Mouse (Mus musculus) neural tube, embryonic 12.5 days (tissue): ENCODE measurements around the gene Prmt7. TPM values are rescaled to one million over a fixed set of nuclear protein-coding genes. Genes with fewer than 3 reads are reported as not detected.

Source experiments
- ATAC-seq: fragments of 200-750 bp; cut with Nextera tagmentation; 2 replicates; pipeline ENCODE4 v1.8.0; 2017; ENCODE audit warnings: low read depth, mild to moderate bottlenecking, moderate TSS enrichment, moderate library complexity; ENCODE audit not compliant: low FRiP score
- H3K27ac ChIP-seq: fragments of 300-500 bp; sonication (generic); 2 replicates; pipeline ENCODE4 v1.5.1; 2016
- H3K27me3 ChIP-seq: fragments of 300-500 bp; sonication (generic); replicated peaks from 2 replicates; pipeline ENCODE4 v1.6.1; 2016; ENCODE audit warnings: mild to moderate bottlenecking
- H3K36me3 ChIP-seq: fragments of 300-500 bp; sonication (generic); 2 replicates; pipeline ENCODE4 v1.6.1; 2016; ENCODE audit warnings: mild to moderate bottlenecking
- H3K4me1 ChIP-seq: fragments of 300-500 bp; sonication (generic); 2 replicates; pipeline ENCODE4 v1.6.1; 2016
- H3K4me2 ChIP-seq: fragments of 300-500 bp; sonication (generic); replicated peaks from 2 replicates; pipeline ENCODE4 v1.6.1; 2016; ENCODE audit warnings: mild to moderate bottlenecking
- H3K4me3 ChIP-seq: fragments of 300-500 bp; sonication (generic); 2 replicates; pipeline ENCODE4 v1.5.1; 2016
- H3K9ac ChIP-seq: fragments of 300-500 bp; sonication (generic); 2 replicates; pipeline ENCODE4 v1.6.1; 2016; ENCODE audit warnings: mild to moderate bottlenecking
- H3K9me3 ChIP-seq: fragments of 300-500 bp; sonication (generic); 2 replicates; pipeline ENCODE4 v1.6.1; 2016; ENCODE audit warnings: mild to moderate bottlenecking
- WGBS: fragments of 180-500 bp; shearing (Covaris S2); methylation state at CpG from one replicate; pipeline ENCODE4 v1.1.7; 2016; 5-methylcytosine and 5-hydroxymethylcytosine counted together
- polyA plus RNA-seq: library from polyadenylated mRNA; unstranded; fragments of >200 nt; fragmentation: Nextera tagmentation; extraction: Ambion mirVana; gene quantifications from 2 replicates; pipeline ENCODE4 v1.2.1, GENCODE M21; 2016

Prmt7 gene
- 59.1 and 60.4 TPM in 2 replicates for polyA plus RNA-seq

DNA sequence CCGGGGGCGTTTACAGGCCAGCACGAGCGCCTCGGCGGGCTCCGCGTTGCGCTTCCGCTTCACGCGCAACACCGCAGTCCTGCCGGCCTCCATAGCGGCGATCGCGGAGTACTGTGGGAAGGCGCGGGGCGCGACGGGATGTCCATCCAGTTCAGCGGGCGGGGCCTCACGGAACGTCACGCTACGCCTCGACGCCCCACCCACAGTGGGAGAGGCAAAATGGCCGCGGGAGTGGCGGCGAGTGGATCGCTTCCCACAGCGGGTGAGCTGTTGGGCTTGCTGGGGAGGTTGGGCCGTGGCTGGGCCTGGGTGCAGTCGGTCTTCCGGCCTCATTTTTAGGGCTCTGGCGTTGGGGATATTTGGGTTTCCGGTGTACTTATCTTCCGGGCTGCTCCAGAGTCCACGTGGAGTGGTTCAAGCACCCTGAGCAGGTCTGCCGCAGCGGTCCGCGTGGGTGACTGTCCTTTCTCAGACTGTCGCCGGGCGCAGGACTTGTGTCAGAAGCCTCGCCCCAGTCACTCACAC is at the start of gene Prmt7, which contains the start of gene Slc7a6os:
Prmt7 (plus strand) TSS at position 116 of the 525 bp plus-strand sequence.
Slc7a6os (minus strand) TSS at position 115 of the 525 bp plus-strand sequence.
- peak; percentile 99 for ATAC-seq
- peaks cover 38% of the 10 kb centered on the region for H3K36me3 ChIP-seq
- peak within 1 kb of the TSS; percentile 71 for H3K27ac ChIP-seq
- H3K4me1 ChIP-seq, result peaks cover 11% of the 10 kb centered on the region
- peak within 1 kb of the TSS; percentile 84 for H3K9ac ChIP-seq
- WGBS, result under 1% methylated on average over 52 of the region's 52 CpGs
- H3K27me3 ChIP-seq, result no peaks in the 10 kb centered on the region
- no peaks in the 10 kb centered on the region for H3K9me3 ChIP-seq
- peak within 1 kb of the TSS; percentile 73 for H3K4me3 ChIP-seq
- peak within 1 kb of the TSS; percentile 81 for H3K4me2 ChIP-seq

DNA sequence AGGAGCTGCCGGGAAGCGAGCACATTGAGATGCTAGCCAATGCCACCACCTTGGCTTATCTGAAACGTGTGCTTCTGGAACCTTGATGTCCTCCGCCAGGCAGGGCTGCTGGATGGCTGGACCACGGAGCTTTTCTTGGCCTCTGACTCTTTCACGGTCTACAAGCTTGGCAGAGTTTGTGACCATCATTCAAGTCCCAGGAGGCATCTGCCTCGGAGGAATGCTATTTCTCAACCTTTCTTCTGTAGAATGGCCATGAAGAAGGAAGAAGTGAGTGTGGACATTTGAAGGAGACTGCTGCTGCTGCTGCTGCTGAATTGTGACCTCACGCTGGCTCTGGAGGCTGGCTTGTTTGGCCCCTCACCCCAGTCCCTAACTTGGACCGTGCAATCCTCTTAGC is 47.5 kb upstream of the Prmt7 start:
- Histone ChIP-seq H3K4me2 (no peak overlapping the region), H3K9ac (no peak overlapping the region), H3K9me3 (no peaks in the 10 kb centered on the region), H3K36me3 (peaks cover 48% of the 10 kb centered on the region), H3K27me3 (no peaks in the 10 kb centered on the region), H3K27ac (no peak overlapping the region), H3K4me1 (no peaks in the 10 kb centered on the region; the same call in 1 of the 2 replicates), H3K4me3 (no peak overlapping the region)
- ATAC-seq, result no peak
- WGBS, result 94% methylated on average over 9 of the region's 9 CpGs

DNA sequence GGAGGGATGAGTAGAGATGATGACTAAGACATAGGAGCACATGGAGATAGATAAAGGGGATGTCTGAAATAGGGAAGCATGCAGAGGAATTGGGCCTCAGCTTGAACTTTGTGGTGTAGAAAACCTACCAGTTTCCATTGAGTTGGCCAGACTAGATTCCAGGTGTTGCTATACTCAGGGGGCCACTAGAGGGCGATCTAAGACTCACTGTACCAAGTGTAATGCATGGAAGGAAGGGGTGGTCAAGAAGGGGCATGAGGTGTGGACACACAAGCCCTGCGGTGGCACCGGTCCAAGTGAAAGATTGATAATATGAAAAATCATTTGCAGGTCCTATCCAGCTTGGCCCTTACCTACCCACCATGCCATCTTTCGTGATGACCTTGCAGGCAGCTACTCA is 45.3 kb upstream of the Prmt7 start:
- H3K9me3 ChIP-seq, result no peaks in the 10 kb centered on the region
- 55% methylated on average over 4 of the region's 4 CpGs for WGBS
- peaks cover 9% of the 10 kb centered on the region for H3K4me1 ChIP-seq
- ATAC-seq, result no peak
- H3K36me3 ChIP-seq, result peaks cover 39% of the 10 kb centered on the region
- no peak overlapping the region for H3K4me2 ChIP-seq
- H3K9ac ChIP-seq, result no peak overlapping the region
- H3K27me3 ChIP-seq, result no peaks in the 10 kb centered on the region
- H3K27ac ChIP-seq, result no peak overlapping the region
- H3K4me3 ChIP-seq, result no peak overlapping the region

DNA sequence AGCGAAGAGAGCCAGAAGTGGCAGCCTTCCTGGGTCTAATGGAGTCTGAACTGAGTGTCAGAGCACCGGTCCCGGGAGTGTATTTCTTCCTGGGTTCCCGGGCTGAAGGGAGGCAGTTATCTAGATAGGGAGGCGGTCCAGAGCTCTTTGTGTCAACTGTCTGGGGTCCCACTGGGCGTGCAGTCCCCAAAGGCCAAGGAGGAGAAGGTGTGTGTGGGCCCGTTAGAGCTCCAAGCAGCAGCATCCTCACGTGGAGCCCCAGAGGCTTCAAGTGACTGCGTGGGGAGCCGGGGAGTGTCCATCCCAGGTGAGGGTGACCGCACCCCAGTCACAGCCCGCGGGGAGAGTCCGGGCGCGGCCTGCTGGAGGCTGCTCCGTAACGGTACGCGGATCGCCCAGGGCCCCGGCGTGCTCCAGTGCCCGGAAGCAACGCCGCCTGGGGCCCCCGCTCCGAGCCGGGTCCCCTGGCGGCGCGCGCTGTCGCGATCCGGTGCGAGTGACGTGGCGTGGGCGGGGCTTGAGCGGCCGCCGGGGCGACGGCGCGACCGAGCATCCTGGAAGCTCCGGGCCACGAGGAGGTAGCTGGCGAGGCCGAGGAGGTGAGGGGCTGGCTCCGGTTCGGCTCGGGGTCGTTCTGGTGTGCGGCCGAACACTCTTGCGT is 42.2 kb upstream of the Prmt7 start, which contains the start of gene Slc7a6:
Slc7a6 (plus strand) TSS at position 502 of the 661 bp plus-strand sequence.
- Histone ChIP-seq H3K9ac (peak within 1 kb of the TSS; percentile 87), H3K27ac (peak within 1 kb of the TSS; percentile 80), H3K4me3 (peak within 1 kb of the TSS; percentile 78), H3K36me3 (peaks cover 10% of the 10 kb centered on the region), H3K4me2 (peak within 1 kb of the TSS; percentile 88), H3K27me3 (no peaks in the 10 kb centered on the region), H3K9me3 (no peaks in the 10 kb centered on the region), H3K4me1 (peaks cover 10% of the 10 kb centered on the region)
- under 1% methylated on average over 59 of the region's 59 CpGs for WGBS
- ATAC-seq, result peak; percentile 92

DNA sequence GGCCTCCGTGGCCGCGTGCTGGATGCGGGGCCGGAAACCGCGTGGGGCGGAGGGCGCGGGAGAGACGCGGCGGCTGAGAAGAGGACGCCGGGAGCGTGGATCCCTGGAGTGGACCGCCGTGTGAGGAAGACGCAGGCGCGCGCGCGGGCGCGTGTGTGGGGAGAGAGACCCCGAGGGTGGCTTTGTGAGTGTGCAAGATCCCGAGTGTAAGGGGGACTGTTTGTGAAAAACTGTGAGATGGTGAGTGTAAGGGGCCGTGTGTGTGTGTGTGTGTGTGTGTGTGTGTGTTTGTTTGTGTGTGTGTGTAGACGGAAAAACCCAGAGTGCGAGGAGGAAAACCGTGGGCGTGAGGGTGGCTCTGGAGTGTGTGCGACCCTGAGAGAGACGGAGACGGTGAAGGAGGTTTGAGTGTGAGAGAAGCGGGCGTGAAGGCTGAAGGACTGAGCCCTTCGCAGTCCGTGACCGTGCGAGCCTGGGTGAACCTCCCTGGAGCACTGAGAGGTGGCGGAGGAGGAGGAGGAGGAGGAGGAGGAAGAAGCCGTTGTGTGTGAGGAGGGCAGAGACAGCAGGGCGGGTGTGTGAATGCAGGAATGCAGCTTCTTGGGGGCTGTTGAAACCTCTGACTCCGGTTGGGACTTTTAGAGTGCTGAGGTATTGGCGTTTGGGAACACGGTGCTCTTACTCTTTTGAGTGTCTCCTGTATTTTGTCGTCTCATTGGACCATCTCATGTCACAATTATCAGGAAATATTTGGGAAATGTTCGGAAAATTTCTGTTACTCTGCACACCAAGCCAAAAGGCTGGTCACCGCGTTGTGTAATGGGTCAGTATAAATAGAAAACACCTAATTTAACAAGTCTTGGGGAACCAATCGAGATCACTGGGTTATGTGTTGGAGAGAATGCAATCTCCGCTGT is 41.5 kb upstream of the Prmt7 start:
- peak overlapping the region; percentile 87 for H3K9ac ChIP-seq
- H3K4me1 ChIP-seq, result peaks cover 10% of the 10 kb centered on the region
- peak overlapping the region; percentile 80 for H3K27ac ChIP-seq
- H3K4me2 ChIP-seq, result peak overlapping the region; percentile 88
- H3K4me3 ChIP-seq, result peak overlapping the region; percentile 78
- 2% methylated on average over 54 of the region's 54 CpGs for WGBS
- peaks cover 2% of the 10 kb centered on the region for H3K36me3 ChIP-seq
- no peaks in the 10 kb centered on the region for H3K9me3 ChIP-seq
- no peaks in the 10 kb centered on the region for H3K27me3 ChIP-seq
- ATAC-seq, result peak; percentile 75

DNA sequence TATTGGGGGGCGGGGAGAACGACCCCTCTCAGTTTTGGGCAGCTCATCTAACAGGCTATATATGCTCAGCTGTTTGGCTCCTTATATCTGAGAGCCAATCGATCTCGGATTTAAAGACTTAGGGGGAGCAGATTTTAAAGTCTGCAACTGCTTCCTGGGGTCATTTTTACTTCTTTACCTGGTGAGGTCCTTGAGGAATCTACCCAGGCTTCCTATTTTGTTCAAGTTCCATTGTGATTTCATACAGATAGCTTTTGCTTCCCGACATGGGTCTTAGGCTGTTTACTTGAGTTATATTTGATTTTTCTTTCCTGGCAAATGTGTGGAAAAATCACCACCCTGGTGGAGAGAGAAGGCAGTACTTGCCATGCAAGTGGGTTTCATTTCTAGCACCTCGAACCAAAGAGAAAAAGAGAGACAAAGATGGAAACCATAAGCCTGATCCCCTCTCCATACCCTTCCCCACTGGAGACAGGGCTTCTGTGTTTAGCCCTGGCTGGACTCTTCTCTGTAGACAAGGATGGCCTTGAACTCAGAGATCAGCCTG is 40.7 kb upstream of the Prmt7 start:
- H3K27ac ChIP-seq, result no peak overlapping the region
- no peak for ATAC-seq
- H3K9me3 ChIP-seq, result no peaks in the 10 kb centered on the region
- H3K36me3 ChIP-seq, result no peaks in the 10 kb centered on the region
- peak overlapping the region; percentile 87 for H3K9ac ChIP-seq
- H3K4me3 ChIP-seq, result peak overlapping the region; percentile 78
- peak overlapping the region; percentile 88 for H3K4me2 ChIP-seq
- H3K27me3 ChIP-seq, result no peaks in the 10 kb centered on the region
- H3K4me1 ChIP-seq, result peaks cover 10% of the 10 kb centered on the region
- WGBS, result 40% methylated on average over 6 of the region's 6 CpGs

DNA sequence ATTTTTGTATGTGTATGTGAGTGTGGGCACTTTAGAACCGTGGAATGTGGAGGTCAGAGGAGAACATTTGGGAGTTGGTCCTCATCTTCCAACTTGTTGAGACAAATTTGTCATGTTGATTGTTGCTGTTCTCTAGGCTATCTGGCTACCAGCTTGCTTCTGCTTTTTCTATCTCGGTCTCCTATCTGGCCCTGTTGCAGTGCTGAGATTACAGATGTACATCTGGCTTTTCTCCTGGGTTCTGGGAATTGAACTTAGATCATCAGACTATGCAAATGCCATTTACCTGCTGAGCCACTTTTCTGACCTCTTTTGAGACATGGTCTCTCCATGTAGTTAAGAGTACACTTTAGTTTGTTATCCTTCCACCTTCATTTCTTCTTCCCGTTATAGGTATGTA is 37.2 kb upstream of the Prmt7 start:
- no peaks in the 10 kb centered on the region for H3K36me3 ChIP-seq
- peaks cover 16% of the 10 kb centered on the region for H3K4me1 ChIP-seq
- no peak overlapping the region for H3K9ac ChIP-seq
- H3K27ac ChIP-seq, result no peak overlapping the region
- no peaks in the 10 kb centered on the region for H3K27me3 ChIP-seq
- no peaks in the 10 kb centered on the region for H3K9me3 ChIP-seq
- H3K4me2 ChIP-seq, result no peak overlapping the region
- no peak for ATAC-seq
- 92% methylated on average over 3 of the region's 3 CpGs for WGBS
- H3K4me3 ChIP-seq, result no peak overlapping the region

DNA sequence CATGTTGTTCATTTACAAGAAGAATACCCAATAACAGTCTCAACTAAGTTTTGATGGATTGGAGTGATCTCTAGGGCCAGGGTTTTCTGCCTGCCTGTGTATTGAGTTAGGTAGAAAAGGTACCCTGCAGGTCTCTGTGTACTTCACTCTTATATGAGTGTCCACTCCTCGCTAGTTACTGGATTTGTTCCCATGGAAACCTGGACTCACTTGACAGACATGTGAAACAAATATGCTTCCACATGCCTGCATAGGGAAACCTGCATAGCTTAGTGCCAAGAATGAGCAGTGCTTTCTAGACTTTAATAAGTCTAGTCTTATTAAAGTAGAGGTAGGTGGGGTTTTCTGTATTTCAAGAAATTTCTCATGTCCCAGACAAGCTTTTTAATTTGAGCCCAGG is 33.8 kb upstream of the Prmt7 start:
- Histone ChIP-seq H3K4me2 (no peak overlapping the region), H3K9ac (no peak overlapping the region), H3K4me3 (no peak overlapping the region), H3K27me3 (no peaks in the 10 kb centered on the region), H3K4me1 (peaks cover 6% of the 10 kb centered on the region; the same call in 1 of the 2 replicates), H3K27ac (no peak overlapping the region), H3K36me3 (peaks cover 12% of the 10 kb centered on the region), H3K9me3 (no peaks in the 10 kb centered on the region)
- 18% methylated on average over 1 of the region's 1 CpGs for WGBS
- no peak for ATAC-seq

DNA sequence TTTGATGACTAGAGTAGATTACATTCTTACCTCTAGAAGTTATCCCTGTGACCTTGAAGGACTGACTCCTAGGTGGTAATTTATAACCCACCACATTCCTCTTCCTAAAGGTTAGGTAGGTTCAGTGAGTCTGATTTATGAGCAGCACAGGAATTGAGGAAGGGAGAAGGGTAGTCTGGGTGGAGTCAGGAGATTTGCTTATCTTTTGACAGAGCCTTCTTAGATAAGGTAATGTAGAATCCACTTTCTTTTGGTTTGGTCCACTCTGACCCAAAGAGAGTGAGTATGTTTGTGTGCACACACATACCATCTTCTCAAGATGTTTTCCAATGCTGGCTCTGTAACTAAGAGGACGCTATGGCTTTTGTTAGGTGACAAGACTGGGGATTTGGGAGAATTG is 33.1 kb upstream of the Prmt7 start:
- Histone ChIP-seq H3K4me3 (no peak overlapping the region), H3K9me3 (no peaks in the 10 kb centered on the region), H3K9ac (no peak overlapping the region), H3K4me1 (peaks cover 6% of the 10 kb centered on the region; the same call in 1 of the 2 replicates), H3K27ac (no peak overlapping the region), H3K27me3 (no peaks in the 10 kb centered on the region), H3K36me3 (peaks cover 12% of the 10 kb centered on the region), H3K4me2 (no peak overlapping the region)
- ATAC-seq, result no peak
- 82% methylated on average over 1 of the region's 1 CpGs for WGBS

DNA sequence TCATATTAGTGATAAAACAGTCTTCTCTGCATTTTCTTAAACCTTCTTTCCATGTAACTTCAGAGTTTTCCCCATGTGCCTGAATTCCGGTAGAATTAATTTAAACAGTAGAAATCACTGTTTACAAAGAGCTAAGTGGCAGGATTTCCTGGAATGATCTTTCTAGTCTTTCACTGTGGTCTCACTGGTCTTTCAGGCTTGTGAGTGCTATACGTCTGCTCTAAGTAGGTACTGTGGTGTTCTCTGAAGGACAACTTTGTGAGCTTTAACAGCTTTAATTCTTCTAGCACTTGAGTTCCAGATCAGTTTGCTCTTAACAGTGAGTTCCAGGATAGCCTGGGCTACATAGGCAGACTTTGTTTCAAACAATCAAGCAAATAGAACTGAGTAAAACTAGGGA is 32.3 kb upstream of the Prmt7 start:
- WGBS, result 91% methylated on average over 2 of the region's 2 CpGs
- no peaks in the 10 kb centered on the region for H3K27me3 ChIP-seq

DNA sequence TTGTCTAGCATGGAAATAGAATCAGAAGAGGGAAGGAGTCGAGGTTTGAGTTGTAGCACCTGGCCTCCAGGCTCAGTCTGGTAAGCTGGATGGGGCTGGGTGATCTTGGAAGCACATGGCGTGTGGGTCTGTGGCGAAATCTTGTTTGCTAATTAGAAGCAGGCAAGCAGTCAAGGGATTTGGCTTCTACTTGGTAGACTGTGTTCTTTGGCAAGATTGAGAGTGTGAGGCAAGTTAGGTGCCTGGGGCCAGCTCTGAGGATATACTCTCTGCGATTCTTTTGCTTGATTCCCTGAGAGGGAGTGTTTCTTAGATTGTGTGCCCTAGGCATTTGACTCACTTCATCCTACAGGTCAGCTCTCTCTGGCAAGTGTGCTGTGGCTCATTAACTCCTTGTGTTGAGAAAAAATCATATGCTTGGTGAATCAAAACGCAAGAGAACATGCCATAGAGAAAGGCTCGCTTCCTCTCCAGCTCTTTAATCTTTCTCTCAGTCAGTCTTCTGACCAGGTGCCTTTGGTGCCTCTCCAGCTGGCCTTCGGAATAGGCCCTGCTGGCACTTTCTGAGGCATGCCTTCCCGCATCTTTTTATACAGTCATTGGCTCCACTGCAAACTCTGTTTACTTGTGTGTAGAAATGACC is 25.0 kb upstream of the Prmt7 start:
- Histone ChIP-seq H3K27ac (no peak overlapping the region), H3K36me3 (peaks cover 34% of the 10 kb centered on the region), H3K4me2 (no peak overlapping the region), H3K4me1 (no peaks in the 10 kb centered on the region), H3K27me3 (no peaks in the 10 kb centered on the region), H3K4me3 (no peak overlapping the region), H3K9ac (no peak overlapping the region), H3K9me3 (no peaks in the 10 kb centered on the region)
- 90% methylated on average over 8 of the region's 8 CpGs for WGBS
- no peak for ATAC-seq

More for the DNA sequence above, 32.3 kb upstream of the Prmt7 start:
- Histone ChIP-seq H3K27ac (no peak overlapping the region), H3K4me1 (peaks cover 6% of the 10 kb centered on the region; the same call in 1 of the 2 replicates), H3K4me3 (no peak overlapping the region), H3K4me2 (no peak overlapping the region), H3K36me3 (peaks cover 12% of the 10 kb centered on the region), H3K9ac (no peak overlapping the region), H3K9me3 (no peaks in the 10 kb centered on the region)
- no peak for ATAC-seq
